Mouse (Mus musculus) kidney, adult 8-10 months (tissue): ENCODE data around the gene Myt1l.

Experiments
- DNase-seq, 2 experiments: peaks; one replicate each; pipeline ENCODE4 v3.0.0; 2022

Myt1l gene

DNA sequence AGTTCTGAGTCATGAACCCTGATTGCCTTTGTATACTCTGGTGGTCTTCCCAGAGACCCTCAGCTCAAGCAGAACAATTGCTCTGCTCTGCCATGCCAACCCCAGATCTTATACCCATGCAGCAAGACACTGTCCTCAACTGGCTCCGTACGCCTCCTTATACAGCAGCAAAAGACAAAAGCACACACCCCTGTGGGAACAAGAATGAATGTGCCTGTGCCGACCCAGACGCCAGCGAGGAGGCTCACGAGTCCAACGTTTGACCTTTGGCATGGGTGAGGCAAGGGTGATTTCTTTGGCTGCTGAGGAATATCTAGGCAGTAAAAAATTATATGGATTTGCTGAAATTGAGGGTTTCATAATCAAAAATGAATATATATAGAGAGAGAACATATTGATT, 143.8 kb downstream of the Myt1l start:
- no peak for DNase-seq

DNA sequence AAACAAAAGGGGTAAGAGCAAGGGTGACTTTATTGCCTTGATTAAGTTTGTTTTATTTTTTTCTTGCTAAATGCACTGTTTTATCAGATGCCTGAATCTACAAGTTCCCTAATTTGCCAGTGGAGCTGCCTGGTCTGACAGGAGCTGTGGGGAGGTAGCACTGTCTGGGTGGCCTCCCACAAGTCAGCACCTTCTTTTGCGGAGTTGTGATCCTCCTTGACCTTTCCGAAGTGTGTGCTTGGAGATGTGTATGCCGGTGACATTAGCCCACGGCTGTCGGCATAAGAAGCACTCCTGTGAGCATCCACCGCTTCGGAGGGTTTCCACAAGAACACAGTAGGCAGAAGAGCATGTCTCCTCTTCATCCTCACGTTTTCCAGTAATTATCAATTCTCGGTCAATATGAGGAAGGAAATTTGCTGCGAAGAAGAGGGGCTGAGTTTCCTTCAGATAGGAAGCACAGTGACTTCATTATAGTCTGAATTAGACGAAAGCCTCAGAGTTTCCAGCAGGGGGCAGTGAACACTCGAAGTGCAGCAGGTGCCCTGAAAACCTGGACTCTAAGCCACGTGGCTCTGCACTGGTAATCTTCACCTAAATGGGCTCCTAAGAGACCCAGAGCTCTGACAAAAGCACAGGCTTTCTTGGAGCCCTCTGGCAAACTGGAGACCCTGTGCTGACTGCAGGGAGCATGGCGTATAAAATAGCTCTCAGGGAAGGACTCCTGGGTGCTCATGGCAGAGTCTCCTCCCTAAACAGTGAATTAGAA, 147.6 kb downstream of the Myt1l start:
- DNase-seq: peak; percentile 6 to 33

GRCm38 (mm10) chr12:29682384-29682783, 154.2 kb downstream of the Myt1l start:
- no peak for DNase-seq

DNA sequence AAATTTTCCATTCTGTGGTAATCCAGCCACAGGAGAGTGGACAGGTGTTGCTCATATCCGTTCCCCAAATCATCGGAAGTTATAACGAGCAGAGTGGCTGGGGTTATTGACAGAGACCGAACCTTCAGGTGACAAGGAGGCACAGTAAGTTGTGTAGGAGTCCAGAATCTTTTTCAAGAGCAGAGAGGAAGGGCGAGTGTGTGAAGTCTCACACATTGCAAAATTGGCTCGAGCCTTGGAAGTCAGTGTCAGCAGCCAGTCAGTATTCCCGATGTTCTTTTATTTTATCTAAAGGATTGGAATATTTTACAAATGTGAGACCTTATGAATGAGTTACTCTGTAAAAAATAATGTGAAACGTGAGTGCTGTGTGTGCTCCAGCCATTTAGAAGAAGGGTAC, 154.8 kb downstream of the Myt1l start:
- no peak for DNase-seq

DNA sequence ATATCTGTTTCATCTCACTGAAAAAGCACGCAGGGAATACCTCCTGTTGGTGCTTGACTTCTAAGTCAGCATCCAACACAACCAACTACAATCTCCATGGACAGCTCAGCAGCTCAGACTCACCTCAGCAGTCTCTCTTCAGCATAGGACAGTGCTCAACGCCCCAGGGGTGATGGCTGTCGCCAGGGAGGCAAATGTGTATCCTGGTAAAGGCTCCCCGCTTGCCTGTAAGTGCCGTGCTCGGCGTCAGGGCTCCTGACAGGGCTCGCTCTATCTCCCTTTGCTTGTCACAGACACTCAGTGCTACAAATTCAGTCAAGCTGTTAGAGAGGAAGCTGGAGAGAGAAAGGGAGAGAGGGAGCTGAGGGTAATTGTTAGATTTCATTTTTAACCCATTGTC, 158.1 kb downstream of the Myt1l start:
- no peak for DNase-seq

- no peak for DNase-seq
Observed at GRCm38 (mm10) chr12:29691566-29691965, 163.4 kb downstream of the Myt1l start.

GRCm38 (mm10) chr12:29695194-29695593, 167.0 kb downstream of the Myt1l start:
- no peak for DNase-seq

DNA sequence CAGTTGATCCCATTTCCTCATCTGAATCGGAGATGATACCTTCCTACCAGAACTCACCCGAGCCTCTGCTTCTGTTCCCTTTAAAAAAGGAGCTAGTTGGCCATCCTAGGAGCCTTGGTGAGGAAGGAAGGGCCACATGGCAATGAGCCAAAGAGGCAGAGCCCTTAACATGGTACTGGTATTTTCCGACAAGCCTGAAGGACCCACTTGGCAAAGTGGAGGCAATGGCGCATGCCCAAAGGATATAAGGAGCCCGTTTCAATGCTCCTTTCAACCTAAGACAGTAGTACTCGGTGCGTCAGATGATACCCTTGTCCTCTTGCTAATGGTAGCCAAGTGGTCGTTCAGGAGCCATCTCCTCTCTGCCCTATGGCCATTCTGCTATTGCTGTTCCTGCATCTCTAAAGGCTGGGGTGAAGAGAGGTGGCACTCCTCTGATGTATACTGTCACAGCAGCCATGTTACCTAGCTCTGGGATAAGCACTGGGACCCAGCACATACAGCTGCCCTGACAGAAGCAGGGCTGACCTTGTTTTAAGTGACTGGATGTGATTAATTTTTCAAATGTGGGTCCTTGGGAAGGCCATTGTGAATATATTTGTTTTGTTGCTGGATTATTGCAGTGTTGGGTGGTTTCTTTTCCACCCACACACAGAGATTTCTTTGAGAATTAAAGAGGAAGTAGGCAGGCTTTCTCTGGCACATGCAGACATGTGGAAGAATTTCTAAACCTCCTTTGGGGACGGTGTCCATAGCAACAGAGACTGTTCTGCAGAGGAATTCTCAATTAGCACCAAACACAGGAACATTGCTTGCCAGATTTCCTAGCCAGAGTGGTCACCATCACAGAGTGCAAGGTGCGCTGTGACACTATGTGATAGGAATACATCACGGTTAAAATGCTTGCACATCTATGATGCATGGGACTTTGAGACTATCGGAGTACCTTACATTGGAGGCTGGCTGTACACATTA, 169.6 kb downstream of the Myt1l start:
- DNase-seq: no peak

DNA sequence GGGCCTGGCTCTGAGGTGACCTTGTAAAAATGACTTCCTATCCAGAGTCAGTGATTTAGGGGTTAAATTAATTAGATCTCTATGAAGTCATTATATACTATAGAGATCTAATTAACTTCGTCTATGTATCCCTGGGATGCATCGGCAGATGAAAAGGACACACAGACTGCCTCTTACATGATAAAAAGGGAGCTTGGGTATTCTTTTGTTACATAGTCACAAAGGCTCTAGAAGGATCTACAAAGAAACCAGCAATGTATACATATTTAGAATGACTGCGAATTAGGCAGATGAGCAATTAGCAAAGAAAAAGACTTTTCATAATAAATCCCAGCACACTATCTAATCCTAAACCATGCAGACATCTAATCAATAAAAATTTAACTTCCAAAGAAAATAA, 170.4 kb downstream of the Myt1l start:
- DNase-seq: no peak

GRCm38 (mm10) chr12:29698976-29699375, 170.8 kb downstream of the Myt1l start:
- DNase-seq: no peak

- no peak for DNase-seq
Observed at GRCm38 (mm10) chr12:29699386-29699785, 171.2 kb downstream of the Myt1l start.

DNA sequence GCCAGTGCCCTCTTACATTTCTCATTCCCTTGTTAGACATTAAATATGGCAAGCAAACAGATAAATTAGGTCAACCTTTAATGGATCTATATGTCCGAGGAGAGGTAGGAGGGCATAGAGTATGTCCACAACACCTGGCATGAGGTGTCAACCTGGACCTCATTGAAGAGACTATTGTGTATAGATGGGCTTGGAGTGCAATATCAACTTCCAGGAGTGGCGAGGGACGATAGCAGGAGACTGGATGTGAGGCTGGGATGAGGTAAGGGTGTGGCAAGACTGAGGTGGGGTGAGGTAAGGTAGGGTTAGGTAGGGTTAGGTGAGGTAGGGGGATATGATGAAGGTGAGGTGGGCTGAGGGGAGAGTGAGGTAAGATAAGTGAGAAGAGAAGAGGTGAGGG, 171.8 kb downstream of the Myt1l start:
- DNase-seq: no peak

GRCm38 (mm10) chr12:29701076-29701475, 172.9 kb downstream of the Myt1l start:
- DNase-seq: no peak

DNA sequence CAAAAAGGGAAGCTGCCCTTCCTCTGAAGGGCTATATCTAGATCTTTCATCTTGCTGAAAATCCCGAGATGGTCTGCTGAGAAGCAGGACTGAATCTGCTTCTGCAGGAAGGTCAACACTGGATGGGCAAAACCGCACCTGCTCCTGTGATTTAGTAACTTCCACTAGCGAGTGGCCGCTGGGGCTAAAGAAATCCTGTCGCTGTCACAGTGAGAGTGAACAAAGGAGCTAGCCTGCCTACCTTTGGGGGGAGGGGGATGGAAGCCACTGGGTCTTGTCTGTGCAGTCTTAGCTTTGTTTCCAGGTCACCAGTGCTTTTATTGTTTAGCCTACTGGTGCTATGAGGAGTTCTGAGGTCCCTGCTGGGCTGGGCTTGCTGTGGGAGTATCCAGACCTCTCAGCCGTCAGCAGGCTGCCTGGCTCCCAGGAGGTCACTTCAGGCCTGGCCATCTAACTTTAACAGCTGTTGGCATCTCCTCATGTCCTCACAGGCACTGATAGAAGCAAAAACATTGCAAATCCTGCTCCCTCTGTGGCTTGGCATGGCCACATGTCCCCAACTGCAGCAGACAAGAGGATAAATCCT, 173.6 kb downstream of the Myt1l start:
- DNase-seq: no peak

- DNase-seq: no peak
Observed at GRCm38 (mm10) chr12:29702626-29703025, 174.4 kb downstream of the Myt1l start.

DNA sequence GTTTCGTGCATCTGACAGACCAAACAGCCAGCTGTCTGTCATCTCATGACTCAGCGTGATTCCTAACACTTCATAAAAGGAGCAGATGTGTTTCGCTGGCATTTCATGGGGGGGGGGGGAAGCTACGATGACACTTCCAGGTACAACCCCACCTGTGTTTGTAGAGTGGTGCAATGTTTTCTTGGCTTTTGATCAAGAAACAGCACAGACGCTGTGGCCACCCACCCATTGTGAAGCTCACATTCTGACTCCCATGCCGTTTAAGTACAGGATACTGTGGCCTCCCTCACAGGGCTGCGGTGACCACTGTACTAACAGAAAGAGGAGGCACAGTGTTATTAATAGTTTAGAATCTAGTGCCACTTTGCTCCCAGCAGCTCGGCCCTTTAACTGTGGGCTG, 175.4 kb downstream of the Myt1l start:
- no peak for DNase-seq

- DNase-seq: no peak
Observed at GRCm38 (mm10) chr12:29707094-29707493, 178.9 kb downstream of the Myt1l start.

- DNase-seq: no peak
Observed at GRCm38 (mm10) chr12:29708166-29708565, 180.0 kb downstream of the Myt1l start.

DNA sequence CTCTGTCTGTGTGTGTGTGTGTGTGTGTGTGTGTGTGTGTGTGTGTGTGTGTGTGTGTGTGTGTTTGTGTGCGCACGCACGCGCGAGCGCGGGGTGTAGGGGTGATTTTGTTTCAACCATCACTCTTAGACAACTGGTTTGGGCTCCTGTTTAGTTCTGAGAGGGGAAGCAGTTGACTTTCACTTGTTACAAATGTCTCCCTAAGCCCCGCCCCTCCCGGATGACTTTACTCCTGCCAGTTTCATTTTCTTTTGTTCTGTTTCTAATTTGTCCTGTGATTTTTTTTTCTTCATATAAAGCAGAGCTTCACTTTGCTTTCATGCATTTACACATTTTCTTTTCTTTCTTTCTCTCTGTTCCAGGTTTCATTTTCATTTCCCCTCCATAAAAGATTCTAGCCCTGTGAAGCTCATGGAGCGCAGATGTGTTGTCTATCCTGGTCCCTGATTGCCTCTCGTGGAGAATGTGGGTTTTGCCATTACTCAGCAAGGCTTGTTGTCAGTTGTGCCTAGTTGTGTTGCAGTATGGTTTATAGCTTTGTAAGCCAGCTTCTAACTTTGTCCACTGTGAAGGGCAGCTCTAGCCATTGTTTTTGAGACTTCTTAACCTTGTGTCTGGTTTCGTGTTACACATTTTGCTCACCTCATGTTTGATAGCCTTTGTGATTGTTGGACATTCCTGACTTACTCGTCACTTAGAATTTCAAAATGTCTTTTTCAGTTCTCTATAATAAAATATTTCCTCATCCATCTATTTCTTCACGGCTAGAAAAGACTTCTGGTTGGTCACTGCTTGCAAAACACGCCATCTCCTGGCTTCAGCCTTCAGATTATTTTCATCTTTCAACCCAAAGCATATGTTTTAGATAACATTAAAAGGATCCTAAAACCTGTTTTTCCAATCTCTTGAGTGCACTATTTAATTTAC, 184.9 kb downstream of the Myt1l start:
- DNase-seq: no peak

- DNase-seq: no peak
Observed at GRCm38 (mm10) chr12:29723722-29724338, 195.6 kb downstream of the Myt1l start.

DNA sequence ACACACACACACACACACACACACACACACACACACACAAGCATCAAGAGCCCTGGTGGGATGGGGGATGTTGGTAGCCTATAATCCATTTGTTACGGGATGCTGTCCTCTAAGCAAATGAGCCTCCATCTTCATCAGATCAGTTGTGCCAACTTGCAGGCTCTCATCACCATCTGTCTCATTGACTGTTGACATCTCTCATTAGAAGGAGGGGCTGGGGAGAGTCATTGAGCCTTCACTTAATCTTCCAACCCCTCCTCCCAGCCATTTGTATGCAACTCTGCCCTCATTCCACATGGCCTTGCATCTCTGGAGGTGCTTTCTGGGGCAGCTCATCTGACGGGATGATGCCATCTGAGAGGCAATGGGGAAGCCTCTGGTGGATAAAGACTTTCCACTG, 200.1 kb downstream of the Myt1l start:
- no peak for DNase-seq
